Mouse (Mus musculus) stomach, postnatal 0 days (tissue): ENCODE data around the gene Hoxc11.

ENCODE experiments used
- CTCF ChIP-seq: IDR thresholded peaks from 2 replicates; pipeline ENCODE4 v1.5.1; 2016; ENCODE audit warnings: antibody characterized with exemption, low read depth, mild to moderate bottlenecking, moderate library complexity
- EP300 ChIP-seq: optimal IDR thresholded peaks from 2 replicates; pipeline ENCODE3; 2016; ENCODE audit warnings: antibody characterized with exemption

DNA sequence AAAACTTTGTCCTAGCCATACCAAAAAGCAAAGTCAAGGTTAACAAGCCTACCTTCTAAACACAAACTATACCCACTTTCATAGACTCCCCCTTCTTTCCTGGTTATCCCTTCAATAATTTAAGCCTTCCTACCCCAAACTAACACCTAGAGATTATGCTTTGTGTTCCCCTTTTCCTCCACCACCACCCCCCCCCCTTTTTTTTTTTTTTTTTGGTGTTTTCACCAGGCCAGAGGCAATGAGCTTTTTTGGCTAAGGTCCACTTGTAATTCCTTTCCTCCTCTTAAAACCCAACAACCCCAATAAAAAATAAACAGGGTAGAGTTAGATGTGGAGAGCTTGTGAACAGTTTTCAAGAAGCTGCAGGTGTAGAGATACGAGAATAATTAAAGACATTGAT lies 15.1 kb downstream of the Hoxc11 start:
- TF ChIP-seq CTCF (no peak), EP300 (no peak)
